Mouse (Mus musculus) lung, postnatal 0 days (tissue): ENCODE measurements around the gene Naa16. TPM values are rescaled to one million over a fixed set of nuclear protein-coding genes. Genes with fewer than 3 reads are reported as not detected.

Experiments
- ATAC-seq: fragments of 200-750 bp; cut with Nextera tagmentation; 2 replicates; pipeline ENCODE4 v1.8.0; 2017; ENCODE audit warnings: moderate library complexity
- DNase-seq: peaks from one replicate; pipeline ENCODE4 v3.0.0-alpha.2; 2016; ENCODE audit warnings: low spot score
- H3K27ac ChIP-seq: fragments of 300-500 bp; sonication (generic); 2 replicates; pipeline ENCODE4 v1.5.1; 2014; ENCODE audit warnings: antibody characterized with exemption, mild to moderate bottlenecking, low read length, mixed read lengths
- H3K27me3 ChIP-seq: fragments of 300-500 bp; sonication (generic); replicated peaks from 2 replicates; pipeline ENCODE4 v1.6.1; 2014; ENCODE audit warnings: low read length, mixed read lengths; ENCODE audit not compliant: insufficient read depth
- H3K36me3 ChIP-seq: fragments of 300-500 bp; sonication (generic); 2 replicates; pipeline ENCODE4 v1.6.1; 2014; ENCODE audit warnings: low read length, mixed read lengths; ENCODE audit not compliant: insufficient read depth
- H3K4me1 ChIP-seq: fragments of 300-500 bp; sonication (generic); 2 replicates; pipeline ENCODE4 v1.6.1; 2014; ENCODE audit warnings: antibody characterized with exemption, low read depth, low read length, mixed read lengths; ENCODE audit not compliant: insufficient read depth
- H3K4me2 ChIP-seq: fragments of 300-500 bp; sonication (generic); replicated peaks from 2 replicates; pipeline ENCODE4 v1.6.1; 2014; ENCODE audit warnings: low read depth, mild to moderate bottlenecking, low read length, moderate library complexity, mixed read lengths
- H3K4me3 ChIP-seq: fragments of 300-500 bp; sonication (generic); 2 replicates; pipeline ENCODE4 v1.5.1; 2014; ENCODE audit warnings: low read depth, low read length
- H3K9ac ChIP-seq: fragments of 300-500 bp; sonication (generic); replicated peaks from 2 replicates; pipeline ENCODE4 v1.6.1; 2014; ENCODE audit warnings: low read depth, mild to moderate bottlenecking
- H3K9me3 ChIP-seq: fragments of 300-500 bp; sonication (generic); 2 replicates; pipeline ENCODE4 v1.6.1; 2016; ENCODE audit warnings: low read length, mixed read lengths
- CTCF ChIP-seq: IDR thresholded peaks from 2 replicates; pipeline ENCODE4 v1.5.1; 2016; ENCODE audit warnings: antibody characterized with exemption, mild to moderate bottlenecking
- EP300 ChIP-seq: IDR thresholded peaks from 2 replicates; pipeline ENCODE4 v1.6.1; 2016; ENCODE audit warnings: antibody characterized with exemption, mild to moderate bottlenecking, control low read depth
- WGBS: fragments of 180-500 bp; shearing (Covaris S2); extraction: QIAGEN DNeasy Blood & Tissue Kit; methylation state at CpG from one replicate; pipeline ENCODE4 v1.1.7; 2014; 5-methylcytosine and 5-hydroxymethylcytosine counted together
- polyA plus RNA-seq: library from polyadenylated mRNA; unstranded; fragments of >200 nt; fragmentation: Nextera tagmentation; extraction: Ambion mirVana; gene quantifications from 2 replicates; pipeline ENCODE4 v1.2.1, GENCODE M21; 2015

Naa16 gene
- polyA plus RNA-seq, 1 experiment from 2014 or later = 24.0 TPM

GRCm38 (mm10) chr14:79283952-79284351, 106.6 kb downstream of the Naa16 start:
- H3K9ac ChIP-seq = no peak overlapping the region
- H3K36me3 ChIP-seq = no peaks in the 10 kb centered on the region
- no peak for ATAC-seq
- DNase-seq = no peak
- H3K4me1 ChIP-seq = no peaks in the 10 kb centered on the region
- TF ChIP-seq EP300 = no peak
- H3K27ac ChIP-seq = no peak overlapping the region
- no peaks in the 10 kb centered on the region for H3K27me3 ChIP-seq
- no peak overlapping the region for H3K4me3 ChIP-seq
- 89% methylated on average over 7 of the region's 7 CpGs for WGBS
- no peaks in the 10 kb centered on the region for H3K9me3 ChIP-seq
- H3K4me2 ChIP-seq = no peak overlapping the region

DNA sequence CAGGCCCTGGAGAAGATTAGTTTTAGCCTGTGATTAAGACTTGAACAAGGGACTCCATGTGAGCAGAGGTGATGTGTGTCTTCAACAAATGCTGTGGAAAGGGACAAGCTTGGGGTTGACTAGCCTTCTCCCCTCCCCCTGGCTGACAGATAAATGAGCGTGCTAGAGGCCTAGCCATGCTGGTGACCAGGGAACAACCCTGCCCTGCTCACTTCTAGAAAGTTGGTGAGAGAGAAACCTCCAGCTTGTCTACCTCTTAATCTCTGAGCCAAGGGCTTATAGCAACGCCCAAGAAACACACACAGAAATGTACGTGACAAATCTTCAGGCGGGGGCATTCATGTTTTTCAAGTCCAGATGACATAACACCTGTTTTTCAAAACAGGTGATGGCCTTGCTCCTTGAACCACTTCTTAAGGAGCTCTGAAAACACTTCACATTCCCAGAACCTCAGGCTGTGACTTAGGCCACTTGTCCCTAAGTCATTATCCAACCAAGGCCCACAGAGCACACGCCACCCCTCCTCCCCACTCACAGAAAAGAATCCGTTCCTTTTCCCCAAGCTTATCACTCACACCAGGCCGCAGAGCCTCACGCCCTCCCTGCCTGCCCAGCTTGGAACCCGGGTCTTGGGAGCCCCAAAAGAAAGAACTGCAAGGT, 108.6 kb downstream of the Naa16 start:
- Histone ChIP-seq H3K36me3 (no peaks in the 10 kb centered on the region), H3K9ac (no peak overlapping the region), H3K4me1 (no peaks in the 10 kb centered on the region), H3K4me3 (no peak overlapping the region), H3K9me3 (no peaks in the 10 kb centered on the region), H3K27ac (peak overlapping the region; percentile 85), H3K27me3 (no peaks in the 10 kb centered on the region), H3K4me2 (no peak overlapping the region)
- TF ChIP-seq CTCF (no peak), EP300 (peak; percentile 100)
- WGBS = 50% methylated on average over 9 of the region's 9 CpGs
- ATAC-seq (peak; percentile 95), DNase-seq (peak; percentile 94)

DNA sequence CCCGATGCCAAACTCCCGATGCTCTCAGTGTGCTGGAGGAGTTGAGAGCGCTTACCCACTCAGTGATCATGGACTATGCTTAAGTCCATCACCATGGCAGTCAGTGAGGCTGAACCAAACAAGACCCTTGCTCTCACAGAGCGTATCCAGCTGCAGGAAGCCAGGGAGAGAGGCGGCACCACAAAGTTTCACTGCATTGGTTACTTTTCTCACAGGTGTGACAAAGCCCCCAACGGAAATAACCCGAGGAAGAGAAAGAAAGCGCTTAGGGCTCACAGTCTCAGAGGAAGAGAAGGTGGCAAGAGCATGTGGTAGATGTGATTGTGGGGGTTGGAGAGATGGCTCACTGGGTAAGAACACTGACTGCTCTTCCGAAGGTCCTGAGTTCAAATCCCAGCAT, 110.1 kb downstream of the Naa16 start:
- H3K27ac ChIP-seq = no peak overlapping the region; the same call in 1 of the 2 replicates
- DNase-seq = no peak
- H3K4me3 ChIP-seq = no peak overlapping the region
- H3K36me3 ChIP-seq = no peaks in the 10 kb centered on the region
- H3K27me3 ChIP-seq = no peaks in the 10 kb centered on the region
- H3K4me1 ChIP-seq = peaks cover 4% of the 10 kb centered on the region; the same call in 1 of the 2 replicates
- no peak overlapping the region for H3K4me2 ChIP-seq
- TF ChIP-seq CTCF (no peak), EP300 (no peak)
- no peaks in the 10 kb centered on the region for H3K9me3 ChIP-seq
- no peak overlapping the region for H3K9ac ChIP-seq
- 79% methylated on average over 9 of the region's 9 CpGs for WGBS
- no peak for ATAC-seq

DNA sequence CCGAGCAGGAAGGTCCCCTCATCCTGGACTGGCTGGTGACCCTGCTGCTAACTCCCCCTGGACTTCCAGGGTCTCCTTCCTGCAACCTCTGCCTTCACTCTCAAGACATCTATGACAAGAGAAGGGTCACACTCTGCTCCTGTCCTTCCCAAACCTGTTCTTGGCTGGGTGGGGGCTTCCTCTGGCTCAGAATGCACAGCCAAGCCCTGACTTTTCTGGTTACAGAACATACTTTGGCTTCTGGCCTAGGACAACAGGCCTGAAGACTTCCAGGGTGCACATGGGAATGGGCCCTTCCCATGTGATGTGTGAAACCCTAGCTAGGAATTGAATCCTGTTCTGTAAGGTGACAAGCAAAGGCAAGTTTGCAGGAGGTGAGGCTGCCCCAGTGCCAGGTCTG, 111.1 kb downstream of the Naa16 start:
- 87% methylated on average over 1 of the region's 1 CpGs for WGBS
- H3K27ac ChIP-seq = peak overlapping the region; percentile 47; the same call in 1 of the 2 replicates
- DNase-seq = peak; percentile 46
- no peak for TF ChIP-seq CTCF
- TF ChIP-seq EP300 = peak; percentile 65
- peaks cover 7% of the 10 kb centered on the region; the same call in 1 of the 2 replicates for H3K4me1 ChIP-seq
- no peaks in the 10 kb centered on the region for H3K36me3 ChIP-seq
- H3K27me3 ChIP-seq = no peaks in the 10 kb centered on the region
- no peaks in the 10 kb centered on the region for H3K9me3 ChIP-seq
- no peak for ATAC-seq
- H3K4me3 ChIP-seq = no peak overlapping the region
- no peak overlapping the region for H3K4me2 ChIP-seq
- H3K9ac ChIP-seq = no peak overlapping the region

- Histone ChIP-seq H3K36me3 (no peaks in the 10 kb centered on the region), H3K9me3 (no peaks in the 10 kb centered on the region), H3K27ac (no peak overlapping the region), H3K4me3 (no peak overlapping the region), H3K27me3 (no peaks in the 10 kb centered on the region), H3K4me2 (no peak overlapping the region), H3K4me1 (peaks cover 7% of the 10 kb centered on the region; the same call in 1 of the 2 replicates), H3K9ac (no peak overlapping the region)
- TF ChIP-seq EP300 (no peak), CTCF (no peak)
- DNase-seq (no peak), ATAC-seq (no peak)
- WGBS = 83% methylated on average over 4 of the region's 4 CpGs
Measured at GRCm38 (mm10) chr14:79278927-79279326, 111.7 kb downstream of the Naa16 start.

DNA sequence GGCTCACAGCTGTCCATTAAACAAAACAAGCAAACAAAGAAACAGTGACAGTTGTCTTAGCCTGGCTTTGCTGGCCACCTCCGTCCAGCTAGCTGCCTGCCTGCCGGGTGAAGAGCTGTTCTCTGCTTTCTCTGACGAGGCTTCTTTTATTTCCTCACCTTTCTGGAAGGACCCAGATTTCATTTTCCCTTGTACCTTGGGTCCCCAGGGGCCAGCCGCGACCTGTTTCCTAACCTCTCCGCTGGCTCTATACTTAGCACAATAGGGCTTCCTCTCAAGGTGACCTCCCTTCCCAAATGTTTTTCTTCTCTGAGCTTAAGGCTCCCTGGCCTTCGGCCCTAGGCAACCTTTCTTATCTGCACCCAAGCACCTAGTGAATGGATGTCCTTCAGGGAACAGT, 112.7 kb downstream of the Naa16 start:
- Histone ChIP-seq H3K27ac (peak overlapping the region; percentile 69), H3K4me3 (no peak overlapping the region), H3K9ac (no peak overlapping the region)

More for the DNA sequence above, 112.7 kb downstream of the Naa16 start:
- Histone ChIP-seq H3K36me3 (no peaks in the 10 kb centered on the region), H3K27me3 (no peaks in the 10 kb centered on the region), H3K4me2 (no peak overlapping the region), H3K9me3 (no peaks in the 10 kb centered on the region), H3K4me1 (peaks cover 11% of the 10 kb centered on the region; the same call in 1 of the 2 replicates)
- no peak for ATAC-seq
- no peak for DNase-seq
- 36% methylated on average over 7 of the region's 7 CpGs for WGBS
- TF ChIP-seq CTCF (no peak), EP300 (no peak)
